Mouse (Mus musculus) granulocyte monocyte progenitor cell, adult 5-6 weeks (primary cell): ENCODE results near the gene Arsa. TPM values are rescaled to one million over a fixed set of nuclear protein-coding genes. Genes with fewer than 3 reads are reported as not detected.

ENCODE experiments used
- ATAC-seq: replicated peaks from 2 replicates; pipeline ENCODE4 v1.8.0; 2016; ENCODE audit warnings: mild to moderate bottlenecking, moderate TSS enrichment, inconsistent platforms; ENCODE audit not compliant: poor library complexity, severe bottlenecking
- total RNA-seq, 2 experiments: library from RNA; stranded (forward) in 1 of 2; stranded (reverse) in 1 of 2; fragments of 200-712, 200-1000 nt in 1 of 2; fragments of >200 nt in 1 of 2; fragmentation: Nextera tagmentation in 1 of 2; gene quantifications; 2 replicates each; pipeline ENCODE4 v1.2.3; 2014 to 2017

Arsa gene
- total RNA-seq, 2 experiments from 2014 or later, result 21.4 to 30.3 TPM

GRCm38 (mm10) chr15:89496841-89497240 is 19.6 kb upstream of the Arsa start:
- ATAC-seq, result no peak

GRCm38 (mm10) chr15:89496131-89496530 is 18.9 kb upstream of the Arsa start:
- ATAC-seq, result no peak

GRCm38 (mm10) chr15:89494970-89495369 is 17.7 kb upstream of the Arsa start:
- no peak for ATAC-seq

GRCm38 (mm10) chr15:89488611-89489117 is 11.4 kb upstream of the Arsa start:
- ATAC-seq, result no peak

GRCm38 (mm10) chr15:89488182-89488581 is 11.0 kb upstream of the Arsa start:
- ATAC-seq, result no peak

DNA sequence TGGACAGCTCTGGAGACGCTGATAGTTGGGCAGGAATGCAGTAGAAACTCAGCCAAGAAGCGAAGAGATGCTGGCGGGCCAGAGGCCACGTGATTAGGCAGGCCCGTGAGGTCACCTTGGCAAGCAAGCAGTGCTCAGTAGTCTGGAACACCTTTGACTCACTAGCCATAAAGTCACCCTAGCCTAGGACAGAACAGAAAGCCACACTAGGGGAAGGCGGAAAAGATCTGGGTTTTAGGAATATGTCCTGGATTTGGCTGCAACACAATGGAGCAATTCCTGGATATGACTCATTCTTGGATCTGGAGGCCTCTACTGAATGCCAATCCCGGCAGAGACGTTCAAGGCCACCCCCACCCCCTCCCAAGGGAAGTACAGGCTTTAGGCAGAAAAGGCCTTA is 3.4 kb upstream of the Arsa start:
- ATAC-seq, result no peak

GRCm38 (mm10) chr15:89478622-89479021 is 1.4 kb upstream of the Arsa start:
- no peak for ATAC-seq

GRCm38 (mm10) chr15:89477806-89478205 is 581 bp upstream of the Arsa start:
- no peak for ATAC-seq

GRCm38 (mm10) chr15:89476475-89476815 is 780 bp downstream of the Arsa start:
- no peak; the same call in 1 of the 2 replicates for ATAC-seq

GRCm38 (mm10) chr15:89475611-89476474 is 1.4 kb downstream of the Arsa start:
- peak; percentile 92 for ATAC-seq

DNA sequence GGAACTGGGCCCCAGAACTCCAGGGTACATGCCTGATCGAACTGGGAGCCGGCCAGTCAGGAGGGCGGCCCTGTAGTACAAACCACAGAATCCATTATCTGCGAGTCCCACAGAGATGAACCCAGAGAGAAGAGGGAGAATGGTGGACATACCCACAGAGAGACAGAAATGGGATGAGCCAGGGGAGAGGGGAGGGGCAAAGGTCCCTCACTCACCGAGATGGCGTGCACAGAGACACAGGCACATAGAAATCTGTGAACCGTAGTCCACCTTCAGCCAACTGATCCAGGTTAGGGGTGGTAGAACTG is 2.0 kb downstream of the Arsa start:
- ATAC-seq, result no peak

DNA sequence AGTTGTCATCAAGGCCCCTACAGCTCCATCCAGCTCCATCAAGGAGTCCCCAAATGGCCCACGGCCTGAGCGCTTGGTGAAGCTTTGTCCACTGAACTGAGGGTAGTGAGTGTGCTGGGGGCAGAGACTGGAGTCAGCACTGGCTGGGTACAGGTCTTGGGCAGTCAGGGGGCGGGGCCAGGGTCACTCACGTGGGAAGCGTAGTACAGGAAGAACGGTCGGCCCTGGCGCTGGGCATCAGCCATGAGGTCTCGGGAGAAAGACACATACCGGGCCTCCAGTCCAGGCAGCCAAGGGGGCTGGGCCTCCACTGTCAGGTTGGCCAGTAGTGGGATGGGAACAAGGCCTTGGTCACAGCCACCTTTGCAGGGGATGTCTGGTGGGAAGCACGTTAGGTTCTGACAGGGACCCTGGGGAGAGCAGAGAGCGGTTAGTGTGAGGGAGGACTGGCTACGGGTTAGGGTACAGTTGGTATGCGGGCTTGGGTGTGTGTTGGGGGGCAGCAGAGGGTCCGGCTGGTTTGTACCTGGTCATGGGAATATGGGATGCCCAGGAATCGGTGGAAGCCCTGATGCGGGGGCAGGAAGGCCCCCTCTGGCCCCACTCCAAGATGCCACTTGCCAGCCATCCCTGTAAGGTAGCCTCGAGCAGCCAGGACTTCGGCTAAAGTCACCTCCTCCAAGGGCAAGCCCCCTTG is 2.5 kb downstream of the Arsa start:
- no peak for ATAC-seq

- ATAC-seq, result no peak
Observed at GRCm38 (mm10) chr15:89473921-89474320, 3.3 kb downstream of the Arsa start.

- ATAC-seq, result no peak
Observed at GRCm38 (mm10) chr15:89473370-89473769, 3.9 kb downstream of the Arsa start.

- no peak for ATAC-seq
Observed at GRCm38 (mm10) chr15:89471476-89471875, 5.7 kb downstream of the Arsa start.

- ATAC-seq, result peak; percentile 65; the same call in 1 of the 2 replicates
Observed at GRCm38 (mm10) chr15:89468577-89468976, 8.6 kb downstream of the Arsa start.

DNA sequence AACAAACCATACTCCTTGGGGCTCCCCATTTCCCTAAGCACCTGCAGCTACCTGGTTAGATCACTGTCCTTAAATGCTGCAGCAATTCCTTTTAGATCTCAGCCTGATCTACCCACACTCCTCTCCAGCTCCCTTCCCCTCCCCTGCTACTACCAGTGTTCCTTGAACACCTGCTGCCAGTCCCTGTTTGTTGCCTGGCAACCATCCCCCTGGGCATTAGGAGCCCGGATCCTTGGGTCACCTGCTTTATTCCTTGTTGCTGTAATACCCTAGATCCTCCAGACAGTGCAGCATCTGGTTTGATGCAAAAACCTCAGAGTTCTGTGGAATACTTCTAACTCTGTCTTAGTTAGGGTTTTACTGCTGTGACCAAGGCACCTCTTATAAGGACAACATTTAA is 12.2 kb downstream of the Arsa start:
- no peak for ATAC-seq

DNA sequence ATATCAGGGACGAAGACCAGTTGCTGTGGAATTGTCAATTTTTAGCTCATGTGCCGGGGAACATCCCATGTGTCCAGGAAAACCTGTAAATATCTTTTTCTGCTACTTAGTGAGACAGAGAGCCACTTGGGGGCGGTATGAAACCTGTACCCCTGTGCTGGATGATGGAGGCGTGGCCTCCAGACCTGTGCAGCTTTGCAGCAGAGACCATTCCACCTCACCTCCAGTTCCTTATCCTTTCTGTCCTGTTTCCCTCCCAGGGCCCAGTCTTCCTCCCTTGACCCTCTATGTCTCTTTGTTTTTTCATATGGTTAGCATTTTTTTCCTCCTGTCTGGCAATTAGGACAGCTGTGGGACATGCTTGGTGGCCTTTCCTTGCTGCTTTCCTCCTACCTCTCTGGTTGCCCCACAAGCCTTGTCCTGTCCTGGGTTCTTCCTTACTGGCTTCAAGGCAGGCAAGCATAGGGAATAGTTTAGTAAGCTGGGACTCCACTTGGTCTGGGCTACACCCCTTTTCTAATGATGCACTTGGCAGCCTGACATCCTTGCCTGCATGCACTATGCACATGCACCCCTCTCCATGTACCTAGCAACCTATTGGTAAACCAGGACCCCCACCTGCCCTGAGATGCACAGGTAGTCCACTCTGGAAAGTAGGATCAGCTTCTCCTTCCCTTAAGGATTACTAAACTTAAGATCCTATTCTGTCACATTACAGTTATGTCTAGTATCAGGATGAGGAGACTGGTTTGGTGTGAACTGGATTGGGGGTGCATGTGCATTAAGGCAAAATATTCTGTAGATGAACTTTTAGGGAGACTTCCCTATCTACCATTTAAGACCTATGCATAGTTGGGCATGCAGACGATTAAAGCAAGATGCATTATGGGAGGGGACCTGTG is 13.6 kb downstream of the Arsa start:
- ATAC-seq, result peak; percentile 53; the same call in 1 of the 2 replicates

GRCm38 (mm10) chr15:89462176-89462575 is 15.0 kb downstream of the Arsa start:
- ATAC-seq, result no peak

DNA sequence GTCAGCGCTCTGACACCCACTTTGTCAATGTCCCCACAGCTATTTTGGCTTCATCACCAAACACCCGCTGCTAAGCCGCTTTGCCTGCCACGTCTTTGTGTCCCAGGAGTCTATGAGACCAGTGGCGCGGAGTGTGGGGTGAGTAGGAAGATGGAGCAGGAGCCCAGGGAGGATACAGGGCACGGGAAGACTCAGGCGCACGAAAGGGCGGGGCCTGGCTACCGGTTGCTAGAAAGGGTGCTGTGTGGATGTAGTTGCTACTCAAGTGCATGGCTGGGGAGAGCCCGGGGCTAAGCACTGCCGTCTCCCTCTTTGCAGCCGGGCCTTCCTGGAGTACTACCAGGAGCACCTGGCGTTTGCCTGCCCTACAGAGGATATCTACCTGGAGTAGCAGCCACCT is 15.9 kb downstream of the Arsa start:
- ATAC-seq, result no peak

DNA sequence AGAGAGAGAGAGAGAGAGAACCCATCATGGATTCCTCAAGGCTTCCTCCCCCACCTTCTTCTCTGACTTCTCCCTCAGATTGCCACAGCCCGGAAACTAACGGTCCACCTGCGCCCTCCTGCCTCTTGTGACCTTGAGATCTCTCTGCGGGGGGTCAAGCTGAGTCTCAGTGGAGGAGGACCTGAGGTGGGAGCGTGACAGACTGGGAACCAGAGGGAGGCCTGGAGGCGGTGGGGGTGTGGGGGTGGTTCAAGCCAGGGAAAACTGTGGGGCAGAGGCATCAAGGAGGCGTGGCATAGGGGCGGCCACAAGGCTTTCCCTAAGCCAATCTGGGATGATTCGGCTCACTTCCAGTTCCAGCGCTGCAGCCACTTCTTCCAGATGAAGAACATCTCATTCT is 16.9 kb downstream of the Arsa start:
- no peak for ATAC-seq
